Mouse (Mus musculus) hindbrain, embryonic 15.5 days (tissue): ENCODE measurements at regions not wholly inside any gene's neighbourhood (a gene's known extent, or its start where the extent isn't known, plus 50 kb on each side); places are given as distances from the start of the nearest gene placed in this dataset.

ENCODE experiments used
- ATAC-seq: fragments of 200-750 bp; cut with Nextera tagmentation; 2 replicates; pipeline ENCODE4 v1.8.0; 2017; ENCODE audit warnings: low read depth, moderate number of reproducible peaks, moderate TSS enrichment; ENCODE audit not compliant: low FRiP score
- H3K27ac ChIP-seq: fragments of 300-500 bp; sonication (generic); replicated peaks from 2 replicates; pipeline ENCODE4 v1.5.1; 2015; ENCODE audit warnings: mild to moderate bottlenecking, inconsistent platforms
- H3K27me3 ChIP-seq: fragments of 300-500 bp; sonication (generic); 2 replicates; pipeline ENCODE4 v1.6.1; 2015; ENCODE audit warnings: control low read depth, inconsistent platforms
- H3K36me3 ChIP-seq: fragments of 300-500 bp; sonication (generic); 2 replicates; pipeline ENCODE4 v1.6.1; 2015; ENCODE audit warnings: control low read depth, inconsistent platforms
- H3K4me1 ChIP-seq: fragments of 300-500 bp; sonication (generic); replicated peaks from 2 replicates; pipeline ENCODE4 v1.6.1; 2015; ENCODE audit warnings: control low read depth, inconsistent platforms
- H3K4me2 ChIP-seq: fragments of 300-500 bp; sonication (generic); 2 replicates; pipeline ENCODE4 v1.6.1; 2015; ENCODE audit warnings: moderate library complexity, mild to moderate bottlenecking, inconsistent platforms
- H3K4me3 ChIP-seq: fragments of 300-500 bp; sonication (generic); 2 replicates; pipeline ENCODE4 v1.5.1; 2015; ENCODE audit warnings: mild to moderate bottlenecking, inconsistent platforms
- H3K9ac ChIP-seq: fragments of 300-500 bp; sonication (generic); 2 replicates; pipeline ENCODE4 v1.6.1; 2015; ENCODE audit warnings: inconsistent platforms
- H3K9me3 ChIP-seq: fragments of 300-500 bp; sonication (generic); 2 replicates; pipeline ENCODE4 v1.6.1; 2016; ENCODE audit warnings: control low read depth, inconsistent platforms
- whole genome bisulfite sequencing: fragments of 180-500 bp; shearing (Covaris S2); methylation state at CpG from one replicate; pipeline ENCODE4 v1.1.7; 2015; 5-methylcytosine and 5-hydroxymethylcytosine counted together

GRCm38 (mm10) chr1:183763864-183764726, 249.0 kb upstream of the Dusp10 start:
- no peak overlapping the region for H3K27ac ChIP-seq
- no peaks in the 10 kb centered on the region for H3K9me3 ChIP-seq
- no peaks in the 10 kb centered on the region for H3K4me1 ChIP-seq
- H3K27me3 ChIP-seq, result no peaks in the 10 kb centered on the region
- no peak overlapping the region for H3K4me3 ChIP-seq
- WGBS, result 64% methylated on average over 11 of the region's 11 CpGs
- no peaks in the 10 kb centered on the region for H3K36me3 ChIP-seq
- no peak for ATAC-seq
- H3K4me2 ChIP-seq, result no peak overlapping the region
- H3K9ac ChIP-seq, result no peak overlapping the region

GRCm38 (mm10) chr1:183772844-183773243, 240.3 kb upstream of the Dusp10 start:
- H3K27me3 ChIP-seq, result no peaks in the 10 kb centered on the region
- H3K4me1 ChIP-seq, result peaks cover 4% of the 10 kb centered on the region; the same call in 1 of the 2 replicates
- no peak overlapping the region for H3K4me2 ChIP-seq
- no peaks in the 10 kb centered on the region for H3K36me3 ChIP-seq
- H3K9ac ChIP-seq, result no peak overlapping the region
- no peak overlapping the region for H3K27ac ChIP-seq
- no peaks in the 10 kb centered on the region for H3K9me3 ChIP-seq
- WGBS, result 91% methylated on average over 6 of the region's 6 CpGs
- no peak overlapping the region for H3K4me3 ChIP-seq
- ATAC-seq, result no peak

- peaks cover 8% of the 10 kb centered on the region for H3K4me1 ChIP-seq
- 91% methylated on average over 9 of the region's 9 CpGs for WGBS
These were observed 232.9 kb upstream of the Dusp10 start for GRCm38 (mm10) chr1:183780180-183780579.

GRCm38 (mm10) chr1:183780779-183781178, 232.3 kb upstream of the Dusp10 start:
- 37% methylated on average over 4 of the region's 4 CpGs for WGBS
- H3K4me3 ChIP-seq, result no peak overlapping the region
- H3K9me3 ChIP-seq, result no peaks in the 10 kb centered on the region
- H3K27me3 ChIP-seq, result no peaks in the 10 kb centered on the region
- 0 out of 2 replicates have a peak overlapping the region, but pooled peaks have one; percentile 30 for H3K27ac ChIP-seq
- ATAC-seq, result no peak
- H3K36me3 ChIP-seq, result no peaks in the 10 kb centered on the region
- no peak overlapping the region for H3K4me2 ChIP-seq
- peaks cover 8% of the 10 kb centered on the region for H3K4me1 ChIP-seq
- H3K9ac ChIP-seq, result no peak overlapping the region

More at GRCm38 (mm10) chr1:183780180-183780579, 232.9 kb upstream of the Dusp10 start:
- Histone ChIP-seq H3K4me2 (no peak overlapping the region), H3K27ac (no peak overlapping the region), H3K27me3 (no peaks in the 10 kb centered on the region), H3K9me3 (no peaks in the 10 kb centered on the region), H3K4me3 (no peak overlapping the region), H3K9ac (no peak overlapping the region), H3K36me3 (no peaks in the 10 kb centered on the region)
- ATAC-seq, result no peak

- no peak overlapping the region for H3K4me2 ChIP-seq
- H3K36me3 ChIP-seq, result no peaks in the 10 kb centered on the region
- no peak overlapping the region for H3K9ac ChIP-seq
- WGBS, result 50% methylated on average over 8 of the region's 8 CpGs
- H3K9me3 ChIP-seq, result no peaks in the 10 kb centered on the region
- no peaks in the 10 kb centered on the region for H3K27me3 ChIP-seq
- no peak overlapping the region for H3K4me3 ChIP-seq
- no peak for ATAC-seq
- H3K4me1 ChIP-seq, result peaks cover 8% of the 10 kb centered on the region
- H3K27ac ChIP-seq, result 0 out of 2 replicates have a peak overlapping the region, but pooled peaks have one; percentile 34
These were observed 229.5 kb upstream of the Dusp10 start for GRCm38 (mm10) chr1:183783440-183784130.

- no peak overlapping the region for H3K9ac ChIP-seq
- H3K4me2 ChIP-seq, result no peak overlapping the region
- H3K27ac ChIP-seq, result no peak overlapping the region
- no peak overlapping the region for H3K4me3 ChIP-seq
- WGBS, result 63% methylated on average over 7 of the region's 7 CpGs
- ATAC-seq, result peak; percentile 34; the same call in 1 of the 2 replicates
- H3K36me3 ChIP-seq, result no peaks in the 10 kb centered on the region
- no peaks in the 10 kb centered on the region for H3K27me3 ChIP-seq
- H3K4me1 ChIP-seq, result no peaks in the 10 kb centered on the region
- H3K9me3 ChIP-seq, result no peaks in the 10 kb centered on the region
These were observed 220.8 kb upstream of the Dusp10 start for GRCm38 (mm10) chr1:183792230-183792813.

GRCm38 (mm10) chr1:183793324-183793723, 219.8 kb upstream of the Dusp10 start:
- H3K4me2 ChIP-seq, result no peak overlapping the region
- H3K9ac ChIP-seq, result no peak overlapping the region
- H3K4me1 ChIP-seq, result no peaks in the 10 kb centered on the region
- no peak overlapping the region for H3K4me3 ChIP-seq
- no peaks in the 10 kb centered on the region for H3K9me3 ChIP-seq
- H3K27ac ChIP-seq, result no peak overlapping the region
- no peak for ATAC-seq
- H3K36me3 ChIP-seq, result no peaks in the 10 kb centered on the region
- no peaks in the 10 kb centered on the region for H3K27me3 ChIP-seq
- 89% methylated on average over 4 of the region's 4 CpGs for WGBS

GRCm38 (mm10) chr1:183793913-183794445, 219.1 kb upstream of the Dusp10 start:
- WGBS, result 49% methylated on average over 8 of the region's 8 CpGs
- ATAC-seq, result no peak

GRCm38 (mm10) chr1:183802351-183802750, 210.8 kb upstream of the Dusp10 start:
- H3K9me3 ChIP-seq, result no peaks in the 10 kb centered on the region
- H3K36me3 ChIP-seq, result no peaks in the 10 kb centered on the region
- H3K4me3 ChIP-seq, result no peak overlapping the region
- no peak overlapping the region for H3K4me2 ChIP-seq
- H3K9ac ChIP-seq, result no peak overlapping the region
- no peak for ATAC-seq
- no peaks in the 10 kb centered on the region for H3K27me3 ChIP-seq
- H3K27ac ChIP-seq, result no peak overlapping the region
- 90% methylated on average over 4 of the region's 4 CpGs for WGBS
- H3K4me1 ChIP-seq, result no peaks in the 10 kb centered on the region

More at GRCm38 (mm10) chr1:183793913-183794445, 219.1 kb upstream of the Dusp10 start:
- H3K4me3 ChIP-seq, result no peak overlapping the region
- H3K9ac ChIP-seq, result no peak overlapping the region
- no peaks in the 10 kb centered on the region for H3K27me3 ChIP-seq
- no peaks in the 10 kb centered on the region for H3K36me3 ChIP-seq
- no peak overlapping the region for H3K4me2 ChIP-seq
- H3K9me3 ChIP-seq, result no peaks in the 10 kb centered on the region
- H3K4me1 ChIP-seq, result no peaks in the 10 kb centered on the region
- H3K27ac ChIP-seq, result no peak overlapping the region

- no peaks in the 10 kb centered on the region for H3K4me1 ChIP-seq
- 88% methylated on average over 5 of the region's 5 CpGs for WGBS
- H3K36me3 ChIP-seq, result no peaks in the 10 kb centered on the region
- H3K9ac ChIP-seq, result no peak overlapping the region
- no peak overlapping the region for H3K4me2 ChIP-seq
- H3K27me3 ChIP-seq, result no peaks in the 10 kb centered on the region
- no peaks in the 10 kb centered on the region for H3K9me3 ChIP-seq
- H3K4me3 ChIP-seq, result no peak overlapping the region
- ATAC-seq, result no peak
- no peak overlapping the region for H3K27ac ChIP-seq
These were observed 209.7 kb upstream of the Dusp10 start for GRCm38 (mm10) chr1:183803357-183803756.

GRCm38 (mm10) chr1:183803826-183804225, 209.3 kb upstream of the Dusp10 start:
- no peak for ATAC-seq
- H3K36me3 ChIP-seq, result no peaks in the 10 kb centered on the region
- H3K4me3 ChIP-seq, result no peak overlapping the region
- H3K9ac ChIP-seq, result no peak overlapping the region
- 83% methylated on average over 1 of the region's 1 CpGs for WGBS
- no peak overlapping the region for H3K27ac ChIP-seq
- no peaks in the 10 kb centered on the region for H3K4me1 ChIP-seq
- H3K27me3 ChIP-seq, result no peaks in the 10 kb centered on the region
- H3K4me2 ChIP-seq, result no peak overlapping the region
- H3K9me3 ChIP-seq, result no peaks in the 10 kb centered on the region

- no peak for ATAC-seq
- 86% methylated on average over 2 of the region's 2 CpGs for WGBS
- Histone ChIP-seq H3K9ac (no peak overlapping the region), H3K4me1 (no peaks in the 10 kb centered on the region), H3K36me3 (no peaks in the 10 kb centered on the region), H3K27ac (no peak overlapping the region), H3K27me3 (no peaks in the 10 kb centered on the region), H3K4me2 (no peak overlapping the region), H3K4me3 (no peak overlapping the region), H3K9me3 (no peaks in the 10 kb centered on the region)
These were observed 208.8 kb upstream of the Dusp10 start for GRCm38 (mm10) chr1:183804295-183804694.
